In genomic region chr16:43549425-43550089, GRCm38 (mm10) we compare ENCODE assay signal across 10 mouse cellular contexts.
DNase-seq lines count a peak whose midpoint lies in the region; ATAC-seq lines count a peak whose summit lies in the region.
"Had no signal": no experiment of that assay in that cellular context is flagged by ENCODE, and none has a peak within 500 bp of the region (broad histone marks: within the 10 kb centered on the region; RNA-seq: fewer than 3 reads in every experiment).

No protein-coding gene starts in this region.

- no peaks in the 10 kb centered on the region for H3K36me3 ChIP-seq in midbrain, embryonic 12.5 days
- no peaks in the 10 kb centered on the region for H3K36me3 ChIP-seq in midbrain, embryonic 16.5 days (ENCODE audit: control insufficient read depth, insufficient read depth, low read length)
- no peaks in the 10 kb centered on the region for H3K36me3 ChIP-seq in stomach, embryonic 15.5 days
- H3K36me3 ChIP-seq: liver, embryonic 13.5 days had no signal

- ATAC-seq in midbrain, embryonic 12.5 days (ENCODE audit: low FRiP score, low read depth): no peak
- ATAC-seq in midbrain, embryonic 16.5 days: no peak
- ATAC-seq in stomach, embryonic 15.5 days (ENCODE audit: insufficient read depth, low FRiP score, low read depth): peak; percentile 70; the same call in 1 of the 2 replicates
- no peak for ATAC-seq in frontal cortex, adult (ENCODE audit: low TSS enrichment)

- no peak overlapping the region for H3K9ac ChIP-seq in midbrain, embryonic 12.5 days (replicated peaks)
- no peak overlapping the region for H3K9ac ChIP-seq in midbrain, embryonic 16.5 days (ENCODE audit: low read depth, low read length)
- no peak overlapping the region for H3K9ac ChIP-seq in stomach, embryonic 15.5 days
- H3K9ac ChIP-seq: liver, embryonic 13.5 days had no signal

- H3K9me3 ChIP-seq in midbrain, embryonic 12.5 days: no peaks in the 10 kb centered on the region
- no peaks in the 10 kb centered on the region for H3K9me3 ChIP-seq in midbrain, embryonic 16.5 days (replicated peaks; ENCODE audit: control insufficient read depth, low read length, poor library complexity, severe bottlenecking)
- no peaks in the 10 kb centered on the region for H3K9me3 ChIP-seq in stomach, embryonic 15.5 days
- H3K9me3 ChIP-seq: liver, embryonic 13.5 days had no signal

- H3K4me3 ChIP-seq in midbrain, embryonic 12.5 days: no peak overlapping the region
- H3K4me3 ChIP-seq in midbrain, embryonic 16.5 days (ENCODE audit: low read depth, low read length): no peak overlapping the region
- no peak overlapping the region for H3K4me3 ChIP-seq in stomach, embryonic 15.5 days (replicated peaks)
- H3K4me3 ChIP-seq: liver, embryonic 13.5 days had no signal

- 0 out of 2 replicates have a peak overlapping the region, but pooled peaks have one; percentile 11 for H3K27ac ChIP-seq in midbrain, embryonic 12.5 days (replicated peaks)
- H3K27ac ChIP-seq in midbrain, embryonic 16.5 days (ENCODE audit: low read length): no peak overlapping the region
- H3K27ac ChIP-seq in stomach, embryonic 15.5 days: peak overlapping the region; percentile 14; the same call in 1 of the 2 replicates
- H3K27ac ChIP-seq: liver, embryonic 13.5 days had no signal

- H3K4me1 ChIP-seq in midbrain, embryonic 12.5 days: peaks cover 45% of the 10 kb centered on the region
- H3K4me1 ChIP-seq in midbrain, embryonic 16.5 days (ENCODE audit: control insufficient read depth, insufficient read depth, low read length): peaks cover 23% of the 10 kb centered on the region
- peaks cover 16% of the 10 kb centered on the region; the same call in 1 of the 2 replicates for H3K4me1 ChIP-seq in stomach, embryonic 15.5 days

- 63% methylated on average over 9 of the region's 9 CpGs for WGBS in midbrain, embryonic 12.5 days
- 48% methylated on average over 9 of the region's 9 CpGs for WGBS in midbrain, embryonic 16.5 days
- WGBS in stomach, embryonic 15.5 days: 19% methylated on average over 9 of the region's 9 CpGs

- H3K4me2 ChIP-seq in midbrain, embryonic 12.5 days (replicated peaks): no peak overlapping the region
- no peak overlapping the region for H3K4me2 ChIP-seq in midbrain, embryonic 16.5 days (ENCODE audit: low read length)
- no peak overlapping the region for H3K4me2 ChIP-seq in stomach, embryonic 15.5 days
- H3K4me2 ChIP-seq: liver, embryonic 13.5 days had no signal

- peak; percentile 58 for DNase-seq in adrenal gland, postnatal 10 days
- DNase-seq in adrenal gland, postnatal 25 days: no peak
- peak; percentile 32 for DNase-seq in kidney, adult 18-20 months
- DNase-seq in gastrocnemius, postnatal 10 days: no peak
- DNase-seq: liver, embryonic 13.5 days; thymus, adult 2 months had no signal

- no peaks in the 10 kb centered on the region for H3K27me3 ChIP-seq in midbrain, embryonic 12.5 days
- no peaks in the 10 kb centered on the region for H3K27me3 ChIP-seq in midbrain, embryonic 16.5 days (ENCODE audit: control insufficient read depth, insufficient read depth, low read depth, low read length)
- no peaks in the 10 kb centered on the region for H3K27me3 ChIP-seq in stomach, embryonic 15.5 days (replicated peaks)
- H3K27me3 ChIP-seq: liver, embryonic 13.5 days had no signal

Comparison
In these comparisons a context has a peak if more than half of its experiments do, and no peak if none do; other contexts are left out.
1. DNase-seq: peak in adrenal gland, postnatal 10 days (single experiment) and kidney, adult 18-20 months (single experiment); none in adrenal gland, postnatal 25 days (single experiment) and gastrocnemius, postnatal 10 days (single experiment).